Comparison of ENCODE assay signal across 7 mouse cellular contexts in the genomic region with DNA sequence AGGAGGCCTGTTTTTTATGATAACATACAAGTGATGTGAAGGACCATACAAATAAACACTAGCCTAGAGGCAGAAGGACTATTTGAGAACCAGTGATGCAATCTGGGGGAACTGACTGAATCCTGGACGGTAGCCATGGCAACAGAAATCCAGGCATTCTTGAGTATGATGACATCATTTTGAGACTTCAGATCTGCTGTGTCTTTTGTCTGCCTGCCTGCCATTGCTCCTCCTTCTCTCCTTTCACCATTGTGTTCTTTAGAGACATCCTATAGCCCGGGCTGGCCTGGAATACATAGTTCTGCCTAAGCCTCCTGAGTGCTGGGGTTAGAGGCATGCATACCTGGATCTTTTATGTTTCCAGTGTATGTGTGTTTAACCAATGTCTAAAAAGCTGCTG.
DNase-seq lines count a peak whose midpoint lies in the region; ATAC-seq and TF ChIP-seq lines count a peak whose summit lies in the region.

No protein-coding gene starts in this region.

- no peak for TF ChIP-seq POLR2A in CH12.LX (IDR thresholded peaks at IDR 0.05; ENCODE audit: low read depth, low read length)

- no peak for TF ChIP-seq RAD21 in CH12.LX (IDR thresholded peaks at IDR 0.05; ENCODE audit: low read depth, low read length)

- in situ Hi-C loops in CH12.LX (cut with MboI; ENCODE audit: low pct_ligation_motif_present, low pct_unique_long_range_greater_than_20kb, low sequenced_read_pairs): no loop called here

- H3K9me3 ChIP-seq in CH12.LX (replicated peaks; ENCODE audit: low read length): no peaks in the 10 kb centered on the region
- H3K9me3 ChIP-seq in forebrain, embryonic 15.5 days: no peaks in the 10 kb centered on the region
- H3K9me3 ChIP-seq in lung, embryonic 15.5 days: no peaks in the 10 kb centered on the region

- WGBS in forebrain, embryonic 15.5 days: 21% methylated on average over 2 of the region's 2 CpGs
- WGBS in lung, embryonic 15.5 days: 38% methylated on average over 2 of the region's 2 CpGs

- H3K27me3 ChIP-seq in CH12.LX (replicated peaks): no peaks in the 10 kb centered on the region
- no peaks in the 10 kb centered on the region for H3K27me3 ChIP-seq in forebrain, embryonic 15.5 days
- no peaks in the 10 kb centered on the region for H3K27me3 ChIP-seq in lung, embryonic 15.5 days

- DNase-seq in CH12.LX (ENCODE audit: extremely low read depth): peak; percentile 25
- DNase-seq in MN1 (ENCODE audit: low spot score): peak; percentile 86
- DNase-seq in right cerebral cortex, postnatal 4 days: peak; percentile 38
- no peak for DNase-seq in spleen, postnatal 4 days (ENCODE audit: low spot score in 2 of 2)
- no peak for DNase-seq in thymus, postnatal 10 days (ENCODE audit: low spot score in 2 of 2)

- no peak overlapping the region for H3K9ac ChIP-seq in CH12.LX (ENCODE audit: insufficient read depth, low read depth)
- H3K9ac ChIP-seq in forebrain, embryonic 15.5 days (replicated peaks): no peak overlapping the region
- H3K9ac ChIP-seq in lung, embryonic 15.5 days: no peak overlapping the region

- TF ChIP-seq CTCF in CH12.LX (conservative IDR thresholded peaks at IDR 0.05 in 1 of 2, IDR thresholded peaks at IDR 0.05 in 1 of 2; ENCODE audit: low read depth in 2 of 2, low read length in 2 of 2): no peak

- no peak overlapping the region for H3K27ac ChIP-seq in CH12.LX (ENCODE audit: insufficient read depth, low read depth)
- no peak overlapping the region for H3K27ac ChIP-seq in forebrain, embryonic 15.5 days (replicated peaks)
- no peak overlapping the region for H3K27ac ChIP-seq in lung, embryonic 15.5 days

- H3K4me1 ChIP-seq in CH12.LX (ENCODE audit: control insufficient read depth in 1 of 2, insufficient read depth in 2 of 2): peaks cover 6 to 10% of the 10 kb centered on the region in 2 experiments; a peak in 3 of 4 replicates
- peaks cover 5% of the 10 kb centered on the region; the same call in 1 of the 2 replicates for H3K4me1 ChIP-seq in forebrain, embryonic 15.5 days
- no peaks in the 10 kb centered on the region for H3K4me1 ChIP-seq in lung, embryonic 15.5 days

- ATAC-seq in forebrain, embryonic 15.5 days (replicated peaks): peak; percentile 88
- ATAC-seq in lung, embryonic 15.5 days (ENCODE audit: borderline replicate concordance, extremely low read depth, low FRiP score, low TSS enrichment): peak; percentile 35; the same call in 1 of the 2 replicates

- H3K4me3 ChIP-seq in CH12.LX (replicated peaks in 1 of 3; ENCODE audit: low read depth in 2 of 3, low read length in 2 of 3, poor library complexity in 1 of 3): no peak overlapping the region
- H3K4me3 ChIP-seq in forebrain, embryonic 15.5 days: no peak overlapping the region
- no peak overlapping the region for H3K4me3 ChIP-seq in lung, embryonic 15.5 days

- no peak overlapping the region for H3K4me2 ChIP-seq in CH12.LX (ENCODE audit: insufficient read depth, low read depth, poor library complexity, severe bottlenecking)
- H3K4me2 ChIP-seq in forebrain, embryonic 15.5 days (replicated peaks): no peak overlapping the region
- H3K4me2 ChIP-seq in lung, embryonic 15.5 days: no peak overlapping the region

- dilution Hi-C loops in CH12.LX (cut with MboI; ENCODE audit: extremely low pct_ligation_motif_present, extremely low pct_unique_long_range_greater_than_20kb, low sequenced_read_pairs): no loop called here

- no peak for TF ChIP-seq EP300 in CH12.LX (IDR thresholded peaks at IDR 0.05; ENCODE audit: low read length)

- H3K79me2 ChIP-seq in CH12.LX (replicated peaks; ENCODE audit: control insufficient read depth, extremely low read depth, insufficient read depth, poor library complexity, severe bottlenecking): no peaks in the 10 kb centered on the region

- H3K36me3 ChIP-seq in CH12.LX (replicated peaks in 1 of 2; ENCODE audit: control insufficient read depth in 1 of 2, insufficient read depth in 1 of 2, low read length in 1 of 2): no peaks in the 10 kb centered on the region
- H3K36me3 ChIP-seq in forebrain, embryonic 15.5 days: no peaks in the 10 kb centered on the region
- no peaks in the 10 kb centered on the region for H3K36me3 ChIP-seq in lung, embryonic 15.5 days

TF ChIP-seq in CH12.LX, 34 proteins besides CTCF, POLR2A, EP300 and RAD21:
- no peak; the same call in 1 of the 2 replicates for TF ChIP-seq IRF4 (IDR thresholded peaks at IDR 0.05; ENCODE audit: low read depth, low read length)
- no peak for TF ChIP-seq TCF12 (IDR thresholded peaks at IDR 0.05; ENCODE audit: low read depth, low read length)
- no peak for TF ChIP-seq MEF2A (IDR thresholded peaks at IDR 0.05; ENCODE audit: borderline replicate concordance, low read depth, low read length)
- TF ChIP-seq E2F4 (IDR thresholded peaks at IDR 0.05; ENCODE audit: insufficient replicate concordance, low read depth, low read length): no peak
- no peak for TF ChIP-seq POLR2AphosphoS2 (IDR thresholded peaks at IDR 0.05; ENCODE audit: low read depth, low read length)
- no peak for TF ChIP-seq SMC3 (IDR thresholded peaks at IDR 0.05; ENCODE audit: low read depth, low read length)
- no peak for TF ChIP-seq GABPA (IDR thresholded peaks at IDR 0.05; ENCODE audit: insufficient replicate concordance, low read depth, low read length)
- TF ChIP-seq MAX (IDR thresholded peaks at IDR 0.05; ENCODE audit: low read length): no peak
- TF ChIP-seq ZC3H11A (IDR thresholded peaks at IDR 0.05; ENCODE audit: low read depth, low read length): no peak
- no peak for TF ChIP-seq ELF1 (IDR thresholded peaks at IDR 0.05; ENCODE audit: low read depth, low read length)
- TF ChIP-seq NELFE (IDR thresholded peaks at IDR 0.05; ENCODE audit: low read depth, low read length): no peak
- TF ChIP-seq JUN (IDR thresholded peaks at IDR 0.05; ENCODE audit: insufficient read depth, low read depth, low read length): no peak
- TF ChIP-seq ETS1 (conservative IDR thresholded peaks at IDR 0.05; ENCODE audit: low read depth, low read length): no peak

Comparison
In these comparisons a context has a peak if more than half of its experiments do, and no peak if none do; other contexts are left out.
1. DNase-seq: peak in CH12.LX (single experiment), MN1 (single experiment) and right cerebral cortex, postnatal 4 days (single experiment); none in spleen, postnatal 4 days (0 of 2) and thymus, postnatal 10 days (0 of 2).